Mouse (Mus musculus) forebrain, postnatal 0 days (tissue): ENCODE data around the gene Anapc15. TPM values are rescaled to one million over a fixed set of nuclear protein-coding genes. Genes with fewer than 3 reads are reported as not detected.

Experiments
- ATAC-seq: fragments of 200-750 bp; cut with Nextera tagmentation; 2 replicates; pipeline ENCODE4 v1.8.0; 2017; ENCODE audit warnings: mild to moderate bottlenecking, moderate library complexity
- DNase-seq: peaks from one replicate; pipeline ENCODE4 v3.0.0-alpha.2; 2015
- H3K27ac ChIP-seq: fragments of 300-500 bp; sonication (generic); 2 replicates; pipeline ENCODE4 v1.5.1; 2014; ENCODE audit warnings: low read depth, mild to moderate bottlenecking, antibody characterized with exemption, low read length, moderate library complexity, mixed read lengths
- H3K27me3 ChIP-seq: fragments of 300-500 bp; sonication (generic); 2 replicates; pipeline ENCODE4 v1.6.1; 2014; ENCODE audit warnings: mild to moderate bottlenecking, low read length, mixed read lengths; ENCODE audit not compliant: insufficient read depth
- H3K36me3 ChIP-seq: fragments of 300-500 bp; sonication (generic); 2 replicates; pipeline ENCODE4 v1.6.1; 2014; ENCODE audit warnings: mild to moderate bottlenecking, moderate library complexity; ENCODE audit not compliant: insufficient read depth
- H3K4me1 ChIP-seq: fragments of 300-500 bp; sonication (generic); 2 replicates; pipeline ENCODE4 v1.6.1; 2014; ENCODE audit warnings: antibody characterized with exemption; ENCODE audit not compliant: insufficient read depth
- H3K4me2 ChIP-seq: fragments of 300-500 bp; sonication (generic); 2 replicates; pipeline ENCODE4 v1.6.1; 2014; ENCODE audit warnings: low read depth, mild to moderate bottlenecking, moderate library complexity
- H3K4me3 ChIP-seq: fragments of 300-500 bp; sonication (generic); 2 replicates; pipeline ENCODE4 v1.5.1; 2014; ENCODE audit warnings: low read depth, low read length, mixed read lengths
- H3K9ac ChIP-seq: fragments of 300-500 bp; sonication (generic); 2 replicates; pipeline ENCODE4 v1.6.1; 2014; ENCODE audit warnings: mild to moderate bottlenecking
- H3K9me3 ChIP-seq: fragments of 300-500 bp; sonication (generic); 2 replicates; pipeline ENCODE4 v1.6.1; 2016; ENCODE audit warnings: low read length
- CTCF ChIP-seq: sonication (generic); IDR thresholded peaks from 2 replicates; pipeline ENCODE4 v1.5.1; 2016; ENCODE audit warnings: antibody characterized with exemption, control low read depth, low read depth
- WGBS: fragments of 180-500 bp; shearing (Covaris S2); extraction: QIAGEN DNeasy Blood & Tissue Kit; methylation state at CpG from one replicate; pipeline ENCODE4 v1.1.7; 2014; 5-methylcytosine and 5-hydroxymethylcytosine counted together
- polyA plus RNA-seq: library from polyadenylated mRNA; unstranded; fragments of >200 nt; fragmentation: Nextera tagmentation; extraction: Ambion mirVana; gene quantifications from 2 replicates; pipeline ENCODE4 v1.2.1, GENCODE M21; 2015
- total RNA-seq: library from RNA; depleted of rRNA; stranded (reverse); fragments of >200 nt; gene quantifications from 2 replicates; pipeline ENCODE4 v1.2.3, GENCODE M21; 2014

The Anapc15 gene
- total and polyA plus RNA-seq, 2 experiments from 2014 or later, result 64.2 to 73.3 TPM

- H3K36me3 ChIP-seq, result no peaks in the 10 kb centered on the region
- no peak overlapping the region for H3K27ac ChIP-seq
- H3K9ac ChIP-seq, result no peak overlapping the region
- H3K4me1 ChIP-seq, result no peaks in the 10 kb centered on the region
- no peaks in the 10 kb centered on the region for H3K27me3 ChIP-seq
- TF ChIP-seq CTCF, result no peak
- no peak overlapping the region for H3K4me2 ChIP-seq
- no peak overlapping the region for H3K4me3 ChIP-seq
- WGBS, result 79% methylated on average over 11 of the region's 11 CpGs
- DNase-seq (no peak), ATAC-seq (no peak)
- H3K9me3 ChIP-seq, result no peaks in the 10 kb centered on the region
Observed at GRCm38 (mm10) chr7:101866491-101867265, 3.2 kb downstream of the Anapc15 start.

DNA sequence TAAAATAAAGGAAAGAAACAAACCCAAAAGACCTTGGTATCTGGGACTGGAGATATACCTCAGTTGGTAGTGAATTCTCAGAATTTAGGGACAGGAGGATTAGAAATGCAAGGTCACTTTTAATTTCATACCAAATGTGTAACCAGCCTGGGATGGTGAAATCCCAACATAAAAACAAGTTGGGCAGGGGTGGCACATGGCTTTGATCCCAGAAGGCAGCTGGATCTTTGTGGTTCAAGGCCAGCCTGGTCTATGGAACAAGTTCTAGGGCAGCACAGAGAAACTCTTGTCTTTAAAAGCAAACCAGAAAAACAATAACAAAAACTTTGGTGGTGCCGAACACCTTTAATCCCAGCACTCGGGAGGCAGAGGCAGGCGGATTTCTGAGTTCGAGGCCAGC lies 4.0 kb downstream of the Anapc15 start:
- H3K9me3 ChIP-seq, result no peaks in the 10 kb centered on the region
- no peak overlapping the region for H3K4me2 ChIP-seq
- no peak for TF ChIP-seq CTCF
- no peaks in the 10 kb centered on the region for H3K4me1 ChIP-seq
- no peaks in the 10 kb centered on the region for H3K27me3 ChIP-seq
- DNase-seq (no peak), ATAC-seq (no peak)
- H3K9ac ChIP-seq, result no peak overlapping the region
- no peak overlapping the region for H3K4me3 ChIP-seq
- WGBS, result 100% methylated on average over 4 of the region's 4 CpGs
- H3K36me3 ChIP-seq, result no peaks in the 10 kb centered on the region
- no peak overlapping the region for H3K27ac ChIP-seq

GRCm38 (mm10) chr7:101868241-101869162 lies 5.0 kb downstream of the Anapc15 start:
- H3K27me3 ChIP-seq, result no peaks in the 10 kb centered on the region
- DNase-seq (no peak), ATAC-seq (no peak)
- WGBS, result 45% methylated on average over 13 of the region's 13 CpGs
- H3K36me3 ChIP-seq, result no peaks in the 10 kb centered on the region
- H3K9me3 ChIP-seq, result no peaks in the 10 kb centered on the region
- no peak overlapping the region for H3K4me3 ChIP-seq
- H3K4me2 ChIP-seq, result no peak overlapping the region
- no peaks in the 10 kb centered on the region for H3K4me1 ChIP-seq
- no peak overlapping the region for H3K27ac ChIP-seq
- TF ChIP-seq CTCF, result no peak
- H3K9ac ChIP-seq, result no peak overlapping the region

GRCm38 (mm10) chr7:101869163-101869500 lies 5.6 kb downstream of the Anapc15 start:
- no peak overlapping the region for H3K9ac ChIP-seq
- no peaks in the 10 kb centered on the region for H3K4me1 ChIP-seq
- H3K27me3 ChIP-seq, result no peaks in the 10 kb centered on the region
- WGBS, result 35% methylated on average over 7 of the region's 7 CpGs
- no peak overlapping the region for H3K4me2 ChIP-seq
- no peaks in the 10 kb centered on the region for H3K9me3 ChIP-seq
- no peak overlapping the region for H3K27ac ChIP-seq
- no peaks in the 10 kb centered on the region for H3K36me3 ChIP-seq
- no peak overlapping the region for H3K4me3 ChIP-seq
- ATAC-seq, result no peak
- no peak for TF ChIP-seq CTCF
- no peak for DNase-seq

- 79% methylated on average over 2 of the region's 2 CpGs for WGBS
- Histone ChIP-seq H3K36me3 (no peaks in the 10 kb centered on the region), H3K27me3 (no peaks in the 10 kb centered on the region), H3K27ac (no peak within 1 kb of the TSS), H3K4me3 (no peak within 1 kb of the TSS), H3K4me2 (no peak within 1 kb of the TSS), H3K9me3 (no peaks in the 10 kb centered on the region), H3K9ac (no peak within 1 kb of the TSS), H3K4me1 (no peaks in the 10 kb centered on the region)
- DNase-seq (no peak), ATAC-seq (no peak)
- TF ChIP-seq CTCF, result no peak
Observed at GRCm38 (mm10) chr7:101870629-101871028, 7.1 kb downstream of the Anapc15 start, which contains the start of gene Folr1. Folr1 (minus strand) TSS chr7:101870788.

GRCm38 (mm10) chr7:101871296-101871695 lies 7.8 kb downstream of the Anapc15 start:
- no peaks in the 10 kb centered on the region for H3K27me3 ChIP-seq
- no peak overlapping the region for H3K4me2 ChIP-seq
- no peak overlapping the region for H3K4me3 ChIP-seq
- no peaks in the 10 kb centered on the region for H3K36me3 ChIP-seq
- H3K4me1 ChIP-seq, result no peaks in the 10 kb centered on the region
- no peaks in the 10 kb centered on the region for H3K9me3 ChIP-seq
- no peak for TF ChIP-seq CTCF
- ATAC-seq, result no peak
- DNase-seq, result no peak
- WGBS, result 77% methylated on average over 3 of the region's 3 CpGs
- no peak overlapping the region for H3K9ac ChIP-seq
- H3K27ac ChIP-seq, result no peak overlapping the region

- Histone ChIP-seq H3K36me3 (no peaks in the 10 kb centered on the region), H3K27me3 (no peaks in the 10 kb centered on the region), H3K4me3 (no peak overlapping the region), H3K4me2 (no peak overlapping the region), H3K27ac (no peak overlapping the region), H3K4me1 (no peaks in the 10 kb centered on the region), H3K9me3 (no peaks in the 10 kb centered on the region), H3K9ac (no peak overlapping the region)
- DNase-seq (no peak), ATAC-seq (no peak)
- 93% methylated on average over 1 of the region's 1 CpGs for WGBS
- TF ChIP-seq CTCF, result no peak
Observed at GRCm38 (mm10) chr7:101875978-101876377, 12.5 kb downstream of the Anapc15 start.
